Mouse (Mus musculus) thymus, adult 2 months (tissue): ENCODE data around the gene Hist1h2ai. TPM values are rescaled to one million over a fixed set of nuclear protein-coding genes. Genes with fewer than 3 reads are reported as not detected.
"Not testable (repeated sequence)": the region's sequence is repeated elsewhere in the genome, so short reads cannot be mapped to it uniquely, and the experiment has no call there.

ENCODE experiments used
- DNase-seq: peaks from one replicate; pipeline ENCODE4 v3.0.0; 2021
- H3K27ac ChIP-seq: fragments of 200-500 bp; 2 replicates; pipeline ENCODE4 v1.5.1; 2012; ENCODE audit warnings: low read length, control low read depth; ENCODE audit not compliant: control insufficient read depth, insufficient read depth
- H3K27me3 ChIP-seq: fragments of 200-500 bp; 2 replicates; pipeline ENCODE4 v1.6.1; 2012; ENCODE audit warnings: mild to moderate bottlenecking, low read length, moderate library complexity, mixed read lengths; ENCODE audit not compliant: control insufficient read depth, insufficient read depth
- H3K36me3 ChIP-seq: fragments of 200-500 bp; 2 replicates; pipeline ENCODE4 v1.6.1; 2012; ENCODE audit warnings: mild to moderate bottlenecking, low read length, moderate library complexity; ENCODE audit not compliant: control insufficient read depth, insufficient read depth
- H3K4me1 ChIP-seq: fragments of 200-500 bp; replicated peaks from 2 replicates; pipeline ENCODE4 v1.6.1; 2012; ENCODE audit warnings: low read length; ENCODE audit not compliant: control insufficient read depth, insufficient read depth
- H3K4me3 ChIP-seq: fragments of 200-500 bp; 2 replicates; pipeline ENCODE4 v1.5.1; 2012; ENCODE audit warnings: mild to moderate bottlenecking, low read length, control low read depth, moderate library complexity; ENCODE audit not compliant: control insufficient read depth, insufficient read depth
- CTCF ChIP-seq: fragments of 200-500 bp; IDR thresholded peaks from 2 replicates; pipeline ENCODE4 v1.5.1; 2012; ENCODE audit warnings: mild to moderate bottlenecking, control low read depth, low read length, moderate library complexity, borderline replicate concordance; ENCODE audit not compliant: control insufficient read depth, poor library complexity, insufficient read depth; ENCODE audit errors: extremely low read depth
- POLR2A ChIP-seq: fragments of 200-500 bp; IDR thresholded peaks from 2 replicates; pipeline ENCODE4 v1.6.1; 2012; ENCODE audit warnings: mild to moderate bottlenecking, low read length, control low read depth, moderate library complexity; ENCODE audit not compliant: control insufficient read depth, poor library complexity, insufficient read depth; ENCODE audit errors: extremely low read depth
- WGBS: fragments of 180-500 bp; shearing (Covaris S2); methylation state at CpG from one replicate; pipeline ENCODE4 v1.1.7; 2018; 5-methylcytosine and 5-hydroxymethylcytosine counted together
- polyA plus RNA-seq: library from polyadenylated mRNA; depleted of rRNA; stranded (reverse); fragments of >200 nt; gene quantifications from 2 replicates; pipeline ENCODE4 v1.2.3, GENCODE M21; 2012; rRNA removed

Gene Hist1h2ai
- polyA plus RNA-seq = 227 and 343 TPM in 2 replicates

DNA sequence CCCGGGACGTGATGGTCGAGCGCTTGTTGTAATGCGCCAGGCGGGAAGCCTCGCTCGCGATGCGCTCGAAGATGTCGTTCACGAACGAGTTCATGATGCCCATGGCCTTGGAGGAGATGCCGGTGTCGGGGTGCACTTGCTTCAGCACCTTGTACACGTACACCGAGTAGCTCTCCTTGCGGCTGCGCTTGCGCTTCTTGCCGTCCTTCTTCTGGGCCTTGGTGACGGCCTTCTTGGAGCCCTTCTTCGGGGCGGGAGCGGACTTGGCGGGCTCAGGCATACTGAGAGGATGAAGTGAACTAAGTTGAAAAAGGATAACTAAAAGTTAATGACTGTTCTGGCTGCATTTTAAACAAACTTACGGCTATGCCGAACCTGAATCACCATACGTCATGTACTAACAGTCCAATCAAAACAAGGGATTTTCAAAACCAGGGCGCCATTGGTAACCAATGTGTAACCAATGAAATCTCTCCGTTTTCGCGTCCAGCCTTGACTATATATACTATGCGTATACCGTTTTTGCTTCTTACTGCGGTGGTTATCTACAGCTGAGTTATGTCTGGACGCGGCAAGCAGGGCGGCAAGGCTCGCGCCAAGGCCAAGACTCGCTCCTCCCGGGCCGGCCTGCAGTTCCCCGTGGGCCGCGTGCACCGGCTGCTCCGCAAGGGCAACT, at the start of gene Hist1h2ai, which contains the start of gene Hist1h2bl:
Gene Hist1h2ai (plus strand): TSS at position 559 of the 676 bp plus-strand sequence.
Gene Hist1h2bl (minus strand): TSS at position 280 of the 676 bp plus-strand sequence.
- 0% methylated on average over 34 of the region's 50 CpGs for WGBS
- TF ChIP-seq POLR2A = peak; percentile 58; the same call in 1 of the 2 replicates
- peak; percentile 85 for DNase-seq
- H3K27me3 ChIP-seq, H3K36me3 ChIP-seq, H3K4me1 ChIP-seq: not testable (repeated sequence)
- Histone ChIP-seq H3K27ac (peak within 1 kb of the TSS; percentile 93), H3K4me3 (peak within 1 kb of the TSS; percentile 49)

DNA sequence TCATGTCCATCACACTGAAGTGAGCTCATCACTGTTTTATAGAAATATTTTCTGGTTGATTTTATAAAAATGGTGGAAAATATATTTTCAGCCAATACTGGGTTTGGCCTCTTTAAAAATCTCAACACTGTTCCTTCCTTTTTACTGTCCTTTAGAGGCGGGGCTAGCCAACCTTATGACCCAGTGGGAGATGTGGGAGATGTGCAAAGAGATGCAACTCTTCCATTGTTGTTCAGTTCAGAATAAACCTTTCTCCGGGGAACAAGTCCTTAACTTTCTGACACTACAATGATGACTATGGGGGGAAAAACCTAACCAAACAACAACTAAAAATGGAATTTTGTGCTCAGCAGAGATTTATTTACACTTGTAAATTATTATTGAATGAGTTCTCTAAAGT, 38.9 kb upstream of the Hist1h2ai start, which contains the start of gene Olfr1360:
Gene Olfr1360 (minus strand): TSS at position 101 of the 400 bp plus-strand sequence.
- no peaks in the 10 kb centered on the region for H3K4me1 ChIP-seq
- H3K4me3 ChIP-seq = no peak within 1 kb of the TSS
- H3K27ac ChIP-seq = no peak within 1 kb of the TSS
- 86% methylated on average over 2 of the region's 2 CpGs for WGBS
- H3K36me3 ChIP-seq = no peaks in the 10 kb centered on the region
- no peak for DNase-seq
- no peaks in the 10 kb centered on the region for H3K27me3 ChIP-seq
- TF ChIP-seq POLR2A (no peak), CTCF (no peak)

GRCm38 (mm10) chr13:21697811-21698210, 18.4 kb upstream of the Hist1h2ai start, which contains the start of gene Olfr1359:
Gene Olfr1359, plus strand, starts transcription at chr13:21698111.
- H3K36me3 ChIP-seq = no peaks in the 10 kb centered on the region
- no peak for DNase-seq
- no peaks in the 10 kb centered on the region for H3K4me1 ChIP-seq
- no peaks in the 10 kb centered on the region; the same call in 1 of the 2 replicates for H3K27me3 ChIP-seq
- H3K27ac ChIP-seq = no peak within 1 kb of the TSS
- H3K4me3 ChIP-seq = no peak within 1 kb of the TSS
- TF ChIP-seq POLR2A (no peak), CTCF (no peak)

- no peak for DNase-seq
- no peak for TF ChIP-seq POLR2A
- no peak for TF ChIP-seq CTCF
- no peak overlapping the region for H3K4me3 ChIP-seq
- no peaks in the 10 kb centered on the region; the same call in 1 of the 2 replicates for H3K27me3 ChIP-seq
- H3K36me3 ChIP-seq = no peaks in the 10 kb centered on the region
- 74% methylated on average over 4 of the region's 4 CpGs for WGBS
- H3K4me1 ChIP-seq = no peaks in the 10 kb centered on the region
- no peak overlapping the region for H3K27ac ChIP-seq
These were observed 9.6 kb upstream of the Hist1h2ai start for GRCm38 (mm10) chr13:21706669-21707068.

- Histone ChIP-seq H3K4me1 (peaks cover 2% of the 10 kb centered on the region), H3K36me3 (no peaks in the 10 kb centered on the region), H3K27ac (peak overlapping the region; percentile 81), H3K27me3 (no peaks in the 10 kb centered on the region), H3K4me3 (peak overlapping the region; percentile 93)
- peak; percentile 92 for DNase-seq
- under 1% methylated on average over 32 of the region's 32 CpGs for WGBS
- TF ChIP-seq POLR2A (no peak), CTCF (peak; percentile 76)
These were observed 6.1 kb upstream of the Hist1h2ai start for GRCm38 (mm10) chr13:21710031-21710711.

DNA sequence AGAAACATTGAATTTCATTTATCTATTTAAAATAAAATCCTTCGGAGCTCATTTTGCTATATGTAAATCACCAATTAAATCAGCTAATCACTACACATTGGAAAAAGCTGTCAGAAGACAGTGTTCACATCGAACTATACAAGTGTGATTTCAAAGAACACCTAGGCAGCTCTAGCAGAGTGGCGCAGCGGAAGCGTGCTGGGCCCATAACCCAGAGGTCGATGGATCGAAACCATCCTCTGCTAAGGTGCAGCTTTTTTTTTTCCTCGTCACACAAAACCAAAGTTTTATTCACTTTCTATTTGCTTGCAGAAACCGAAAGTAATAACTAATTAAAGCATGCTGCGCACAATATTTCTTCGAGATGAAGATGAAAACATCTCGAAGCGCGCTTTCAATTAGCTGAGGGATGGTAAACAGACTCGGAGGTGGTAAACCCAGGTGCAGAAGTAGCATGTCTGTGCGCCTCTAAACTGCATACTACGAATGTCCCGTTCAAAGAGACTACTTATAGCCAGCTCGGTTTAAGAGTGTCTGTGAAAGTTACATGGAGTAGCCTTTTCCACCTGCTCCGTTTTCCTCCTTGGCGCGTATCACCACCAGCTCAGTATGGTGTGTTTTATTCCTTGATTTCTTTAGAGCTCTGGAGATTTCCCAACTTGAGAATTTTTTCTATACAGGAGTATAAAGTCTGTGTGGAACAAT, 5.2 kb upstream of the Hist1h2ai start:
- H3K27me3 ChIP-seq = no peaks in the 10 kb centered on the region
- peaks cover 2% of the 10 kb centered on the region for H3K4me1 ChIP-seq
- peak; percentile 85 for DNase-seq
- peak overlapping the region; percentile 48; the same call in 1 of the 2 replicates for H3K27ac ChIP-seq
- peak overlapping the region; percentile 3; the same call in 1 of the 2 replicates for H3K4me3 ChIP-seq
- TF ChIP-seq POLR2A (no peak), CTCF (no peak)
- 4% methylated on average over 22 of the region's 22 CpGs for WGBS
- H3K36me3 ChIP-seq = no peaks in the 10 kb centered on the region
